Mouse (Mus musculus): Measurements from ENCODE around the gene 1700017D01Rik.
"Not testable (repeated sequence)": the region's sequence is repeated elsewhere in the genome, so short reads cannot be mapped to it uniquely, and the experiment has no call there.

The 1700017D01Rik gene

DNA sequence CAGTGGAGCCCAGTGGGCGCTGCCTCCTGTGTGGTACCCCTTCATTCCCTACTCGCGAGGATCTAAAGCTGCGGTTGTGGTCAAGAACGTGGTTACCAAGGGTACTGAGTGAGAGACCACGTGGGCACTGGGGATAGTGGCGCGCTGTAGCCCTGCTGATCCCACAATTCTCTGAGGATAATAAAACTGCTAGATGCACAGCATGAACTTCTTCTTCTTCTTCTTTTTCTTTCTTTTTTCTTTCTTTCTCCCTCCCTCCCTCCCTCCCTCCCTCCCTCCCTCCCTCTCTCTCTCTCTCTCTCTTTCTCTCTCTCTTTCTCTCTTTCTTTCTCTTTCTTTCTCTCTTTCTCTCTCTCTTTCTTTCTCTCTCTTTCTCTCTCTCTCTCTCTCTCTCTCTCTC lies at the start of gene 1700017D01Rik:
TSS of gene 1700017D01Rik (minus strand) at position 101 of the 400 bp plus-strand sequence.
- not testable (repeated sequence) for DNase-seq (ENCODE audit: low spot score)

DNA sequence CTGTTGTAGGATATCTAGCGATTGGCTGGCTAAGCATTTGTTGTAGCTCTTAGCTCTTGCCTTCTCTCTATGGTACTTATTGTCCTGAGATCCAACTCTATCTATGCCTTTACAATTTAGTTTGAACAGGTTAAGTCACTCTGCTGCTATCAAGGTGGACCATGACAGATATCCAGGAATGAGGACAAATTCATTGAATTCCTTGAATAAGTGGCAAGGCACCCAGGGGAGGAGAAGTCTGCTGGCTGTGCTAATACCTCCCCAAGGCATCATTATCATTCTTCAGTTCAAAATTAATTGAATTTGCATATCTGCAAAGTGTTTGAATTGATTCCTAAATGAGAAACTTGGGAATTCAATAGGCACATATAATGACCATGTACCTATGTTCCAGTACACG lies 46.8 kb upstream of the 1700017D01Rik start:
- DNase-seq (ENCODE audit: low spot score) = no peak

DNA sequence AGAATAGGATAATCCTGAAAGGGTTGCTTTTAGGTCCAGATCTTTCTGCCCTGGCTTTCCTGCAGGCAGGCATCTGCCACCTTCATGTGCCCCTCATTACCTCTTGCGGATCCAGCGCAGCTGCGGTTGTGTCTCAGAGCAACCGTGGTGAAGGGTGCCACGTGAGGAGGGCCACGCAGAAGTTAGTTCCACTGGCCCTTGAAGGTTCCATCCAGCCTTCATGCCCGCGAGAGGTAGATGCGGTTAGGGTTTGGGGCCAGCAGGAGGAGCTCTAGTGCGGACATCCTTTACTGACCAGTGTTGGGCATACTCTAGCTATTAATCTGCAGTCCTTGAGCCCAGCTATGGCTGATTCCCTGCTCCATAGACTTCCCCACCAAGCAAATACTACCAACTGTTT lies 34.5 kb upstream of the 1700017D01Rik start, which contains the start of gene 1700025F22Rik:
TSS of gene 1700025F22Rik (minus strand) at position 149 of the 400 bp plus-strand sequence.
- peak; percentile 2 for DNase-seq (ENCODE audit: low spot score)

DNA sequence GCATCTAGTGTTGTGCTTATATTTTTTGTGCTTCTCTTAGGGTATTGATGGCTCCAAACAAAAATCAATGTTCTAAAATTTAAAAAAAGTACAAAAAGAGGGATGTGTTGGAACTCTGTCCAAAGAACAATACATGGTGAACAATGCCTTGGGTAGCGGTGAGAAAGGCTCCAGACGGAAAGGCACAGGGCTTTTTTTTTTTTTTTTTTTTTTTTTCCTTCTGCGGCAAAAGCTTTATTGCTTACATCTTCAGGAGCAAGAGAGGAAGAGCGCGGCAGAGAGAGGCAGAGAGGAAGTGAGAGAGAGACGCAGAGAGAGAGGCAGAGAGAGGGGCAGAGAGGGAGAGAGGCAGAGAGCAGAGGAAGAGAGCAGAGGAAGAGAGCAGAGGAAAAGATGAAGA lies 27.2 kb upstream of the 1700017D01Rik start:
- not testable (repeated sequence) for DNase-seq (ENCODE audit: low spot score)

DNA sequence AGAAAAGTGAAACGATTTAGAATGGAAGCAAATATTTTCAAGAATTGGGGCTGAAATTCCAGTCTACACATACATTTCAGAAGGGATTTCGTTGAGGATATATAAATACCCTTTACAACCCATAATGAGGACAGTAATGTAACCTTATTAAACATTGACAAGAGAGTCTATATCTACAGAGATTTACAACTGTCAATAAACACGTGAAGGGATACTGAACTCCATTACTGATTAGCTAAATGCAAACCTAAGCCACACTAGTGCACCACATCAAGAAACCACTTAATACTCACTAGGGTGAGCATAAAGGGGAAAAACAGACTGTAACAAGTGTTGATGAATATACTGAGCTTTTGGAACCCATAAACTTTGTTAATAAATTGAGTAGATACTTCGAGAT lies 4.7 kb upstream of the 1700017D01Rik start:
- no peak for DNase-seq (ENCODE audit: low spot score)

DNA sequence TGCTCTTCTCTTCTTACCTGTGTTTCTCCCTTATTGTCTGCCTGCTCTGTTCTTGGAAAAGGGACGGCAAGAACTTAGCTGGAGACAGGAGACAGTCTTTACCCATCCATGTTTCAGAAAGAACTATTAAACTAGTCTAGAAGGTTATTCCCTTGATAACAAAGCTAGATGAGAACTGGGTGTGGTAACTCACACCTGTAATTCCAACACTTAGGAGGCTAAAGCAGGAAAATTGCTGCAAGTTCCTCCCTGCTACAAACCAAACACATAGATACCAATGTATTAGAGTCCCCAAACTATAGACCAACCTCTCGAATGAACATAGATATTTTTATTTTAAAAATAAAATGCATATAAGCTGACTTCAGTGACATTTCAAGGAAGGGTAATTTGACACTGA lies 4.2 kb upstream of the 1700017D01Rik start:
- DNase-seq (ENCODE audit: low spot score) = no peak

DNA sequence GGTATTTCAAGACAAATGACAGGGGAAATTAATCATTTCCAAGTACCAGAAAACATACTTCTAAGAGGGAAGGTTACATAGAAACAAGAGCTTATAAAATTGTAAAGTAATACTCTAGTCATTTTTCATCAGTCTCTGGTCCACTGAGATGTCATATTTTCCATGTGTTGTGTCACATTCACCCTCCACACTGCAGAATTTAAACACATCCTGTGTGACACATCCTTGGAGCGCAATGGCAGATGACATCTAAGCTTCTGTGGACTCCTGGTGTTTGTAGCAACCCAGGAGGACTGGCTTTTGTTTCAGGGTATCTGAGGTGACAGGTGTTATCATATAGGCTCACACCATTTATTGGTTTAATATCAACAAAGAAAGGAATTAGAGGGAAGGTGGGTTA lies 974 bp downstream of the 1700017D01Rik start:
- no peak for DNase-seq (ENCODE audit: low spot score)

DNA sequence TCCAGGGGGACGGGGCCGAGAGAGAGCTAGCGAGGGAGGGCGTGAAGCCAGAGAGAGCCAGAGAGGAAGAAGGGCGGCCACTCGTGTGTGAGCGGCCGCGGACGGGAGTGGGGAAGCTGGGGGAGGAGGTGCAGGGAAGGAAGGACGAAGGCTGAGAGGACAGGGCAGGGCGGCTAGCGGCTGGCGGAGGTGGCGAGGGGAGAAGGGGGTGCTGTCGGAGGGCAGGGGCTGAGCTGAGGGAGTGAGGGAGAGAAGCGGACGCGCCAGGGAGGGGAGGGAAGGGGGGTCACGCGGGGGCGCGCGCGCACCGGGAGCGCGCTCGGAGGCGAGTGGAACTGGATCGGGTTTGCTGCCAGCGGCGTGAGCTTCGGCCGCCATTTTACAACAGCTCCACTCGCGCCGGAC lies 9.7 kb downstream of the 1700017D01Rik start:
- DNase-seq (ENCODE audit: low spot score) = not testable (repeated sequence)

DNA sequence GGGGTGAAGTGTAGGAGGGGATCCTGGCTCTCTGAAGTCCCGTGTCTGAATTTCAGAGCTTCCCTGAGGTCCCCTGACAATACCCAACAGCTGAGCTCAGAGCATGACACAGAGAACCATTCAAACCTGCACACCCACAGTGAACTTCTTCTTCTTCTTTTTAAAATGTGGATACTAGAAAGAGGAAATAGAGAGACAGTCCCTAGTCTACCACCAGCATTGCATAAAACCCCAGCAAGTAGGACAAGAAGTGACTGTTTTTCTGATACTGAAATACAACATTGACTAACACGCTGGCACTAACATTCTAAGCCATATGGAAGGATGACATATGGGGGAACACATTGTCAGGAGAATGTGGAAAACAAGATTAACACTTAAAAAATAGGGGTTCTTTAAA lies 11.3 kb downstream of the 1700017D01Rik start:
- DNase-seq (ENCODE audit: low spot score) = no peak

DNA sequence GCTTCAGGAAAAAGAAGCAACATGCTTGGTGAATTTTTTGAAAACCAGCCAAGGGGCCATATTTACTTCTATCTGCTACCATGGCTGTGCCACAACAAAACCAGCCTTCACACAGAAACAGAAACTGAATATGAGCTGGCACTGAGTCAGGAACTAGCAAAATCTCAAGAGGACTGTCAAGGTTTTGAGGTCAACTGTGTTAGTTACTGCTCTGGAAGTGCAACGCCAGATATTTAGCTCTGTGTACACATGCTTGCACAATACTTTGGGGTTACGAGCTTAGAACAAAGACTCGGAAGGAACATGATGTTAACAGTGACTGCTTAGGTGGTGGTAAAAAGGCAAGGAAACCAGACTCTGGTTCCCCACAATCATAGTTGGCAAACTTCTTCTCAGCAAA lies 22.9 kb downstream of the 1700017D01Rik start:
- DNase-seq (ENCODE audit: low spot score) = no peak

DNA sequence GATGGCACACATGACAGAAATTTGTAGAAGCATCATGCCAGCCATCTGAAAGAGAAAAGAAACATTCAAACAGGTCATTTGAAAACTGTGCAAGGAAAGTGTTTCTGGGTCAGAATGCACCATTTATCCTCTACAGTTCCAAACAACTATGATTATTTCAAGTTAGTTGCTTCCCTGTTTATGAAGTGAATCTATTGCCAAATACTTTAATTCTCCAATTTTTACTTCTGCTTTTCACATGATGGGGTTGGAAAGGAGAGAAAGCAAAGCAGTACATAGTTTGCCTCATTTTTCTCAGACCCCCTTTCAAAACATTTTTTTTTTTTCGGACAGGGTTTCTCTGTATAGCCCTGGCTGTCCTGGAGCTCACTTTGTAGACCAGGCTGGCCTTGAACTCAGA lies 28.8 kb downstream of the 1700017D01Rik start:
- no peak for DNase-seq (ENCODE audit: low spot score)

DNA sequence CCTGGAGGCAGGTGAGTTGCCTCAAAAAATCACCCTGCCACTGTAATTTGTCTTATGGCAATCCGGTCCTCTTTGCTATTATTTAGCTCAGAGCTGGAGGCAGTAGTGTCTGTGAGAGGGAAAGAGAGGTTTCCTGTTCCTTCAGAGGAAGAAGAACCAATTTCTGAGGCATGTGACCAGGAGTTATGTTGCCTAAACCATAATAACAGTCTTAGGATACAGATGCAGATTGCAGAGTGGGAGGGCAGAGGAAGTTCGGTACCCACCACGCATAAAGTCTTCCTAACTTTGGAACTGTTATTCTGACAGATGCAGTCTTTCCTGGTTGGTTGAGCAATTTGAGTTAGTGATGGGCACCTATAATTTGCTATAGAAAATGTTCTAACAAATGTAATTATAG lies 32.3 kb downstream of the 1700017D01Rik start:
- DNase-seq (ENCODE audit: low spot score) = no peak

DNA sequence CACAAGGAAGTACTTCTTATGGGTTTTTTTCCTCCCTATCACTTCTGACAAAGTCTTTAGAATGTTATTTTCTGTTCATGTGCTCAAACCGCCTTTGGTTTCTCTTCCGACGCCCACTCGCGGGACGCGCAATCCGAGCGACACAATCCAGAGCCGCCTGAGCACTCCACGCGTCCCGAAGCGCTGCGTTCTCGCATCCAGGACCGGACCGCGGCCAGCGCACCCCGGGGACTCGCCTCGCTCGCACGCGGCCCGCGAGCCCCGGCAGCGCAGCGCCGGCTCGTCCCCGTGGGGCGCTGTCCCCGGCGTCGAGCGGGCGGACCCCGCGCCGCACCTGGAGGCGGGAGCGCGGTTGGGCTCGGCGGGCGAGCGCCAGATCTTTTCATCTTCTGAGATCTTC lies 38.5 kb downstream of the 1700017D01Rik start:
- peak; percentile 4 for DNase-seq (ENCODE audit: low spot score)

DNA sequence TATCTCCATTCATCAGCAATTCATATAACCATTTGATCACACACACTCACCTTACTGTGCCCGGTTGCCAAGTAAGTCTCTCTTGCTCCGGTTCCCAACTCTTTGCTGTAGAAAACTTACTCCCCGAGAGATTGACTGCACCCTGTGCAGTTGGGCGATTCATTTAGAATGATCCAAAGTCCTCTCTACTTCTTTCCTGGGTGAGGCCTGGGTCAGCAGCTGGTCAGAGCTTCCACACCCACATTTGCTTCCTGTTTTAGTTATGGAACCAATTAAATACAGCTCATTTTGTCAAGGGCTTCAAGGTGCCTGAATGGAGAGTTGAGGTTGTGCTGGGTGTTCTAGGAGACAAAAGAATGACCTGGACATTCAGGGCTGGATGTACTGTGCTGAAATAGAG lies 49.7 kb downstream of the 1700017D01Rik start, which contains the start of gene Ms4a8a:
TSS of gene Ms4a8a (minus strand) at position 169 of the 400 bp plus-strand sequence.
- no peak for DNase-seq (ENCODE audit: low spot score)

DNA sequence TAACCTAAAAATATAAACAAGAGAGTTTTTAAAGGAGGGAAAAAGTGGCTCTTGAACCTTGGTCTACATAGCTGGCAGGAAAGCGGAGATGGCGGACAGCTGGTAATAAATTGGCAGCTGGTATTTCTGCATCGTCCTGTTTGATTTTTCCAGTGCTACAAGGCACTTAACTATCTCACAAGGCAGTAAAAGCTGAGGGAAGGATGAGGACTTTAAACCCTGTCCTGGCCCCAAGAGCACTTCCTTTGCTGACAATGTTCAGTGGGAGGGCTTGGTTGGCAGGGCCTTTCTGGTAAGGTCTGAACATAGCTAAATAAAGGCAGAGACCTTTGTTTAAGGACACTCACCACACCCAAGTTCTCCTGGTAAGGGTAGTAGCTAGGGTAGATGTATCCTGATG lies 60.3 kb downstream of the 1700017D01Rik start:
- DNase-seq (ENCODE audit: low spot score) = no peak

DNA sequence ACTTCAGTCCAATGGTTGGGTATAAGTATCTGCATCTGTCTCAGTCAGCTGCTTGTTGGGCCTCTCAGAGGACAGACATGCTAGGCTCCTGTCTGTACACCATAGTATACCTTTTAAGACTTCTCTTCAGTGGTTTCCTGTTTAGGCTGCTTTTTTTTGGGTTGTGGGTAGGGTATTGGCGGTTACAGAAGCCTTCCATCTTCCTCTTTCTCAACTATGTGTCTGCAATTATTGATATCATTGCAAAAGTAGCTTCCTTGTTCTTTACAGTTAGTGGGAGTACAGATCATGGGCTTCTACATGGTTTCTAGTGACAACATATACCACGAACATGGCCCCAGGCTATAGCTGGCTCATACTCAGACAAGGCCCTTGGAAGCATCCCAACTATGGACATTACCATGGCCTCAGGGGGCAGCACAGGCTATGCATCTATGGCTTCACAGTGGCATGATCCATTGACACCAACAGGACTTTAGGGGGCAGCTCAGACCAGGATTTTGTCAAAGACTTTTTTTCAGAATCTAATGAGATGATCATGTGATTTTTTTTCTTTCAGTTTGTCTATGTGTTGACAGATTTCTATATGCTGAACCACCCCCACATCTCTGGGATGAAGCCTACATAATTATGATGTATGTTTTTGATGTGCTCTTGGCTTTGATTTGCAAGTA lies 65.3 kb downstream of the 1700017D01Rik start:
- no peak for DNase-seq (ENCODE audit: low spot score)

DNA sequence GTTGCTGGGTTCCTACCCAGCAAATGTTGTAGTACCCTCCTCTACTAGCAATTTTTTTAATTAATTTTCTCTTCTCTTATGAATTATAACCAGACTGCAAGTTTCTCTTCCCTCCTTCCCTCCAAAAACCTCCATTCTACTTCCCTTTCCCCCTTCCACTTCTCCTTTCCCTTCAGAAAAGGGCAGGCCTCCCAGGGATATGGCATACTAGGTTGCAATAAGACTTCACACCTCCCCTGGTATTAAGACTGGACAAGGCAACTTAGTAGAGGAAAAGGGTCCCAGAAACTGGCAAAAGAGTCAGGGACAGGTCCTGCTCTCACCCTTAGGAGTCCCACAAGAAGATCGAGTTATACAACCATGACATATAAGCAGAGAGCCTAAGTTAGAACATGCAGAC lies 69.8 kb downstream of the 1700017D01Rik start:
- no peak for DNase-seq (ENCODE audit: low spot score)

DNA sequence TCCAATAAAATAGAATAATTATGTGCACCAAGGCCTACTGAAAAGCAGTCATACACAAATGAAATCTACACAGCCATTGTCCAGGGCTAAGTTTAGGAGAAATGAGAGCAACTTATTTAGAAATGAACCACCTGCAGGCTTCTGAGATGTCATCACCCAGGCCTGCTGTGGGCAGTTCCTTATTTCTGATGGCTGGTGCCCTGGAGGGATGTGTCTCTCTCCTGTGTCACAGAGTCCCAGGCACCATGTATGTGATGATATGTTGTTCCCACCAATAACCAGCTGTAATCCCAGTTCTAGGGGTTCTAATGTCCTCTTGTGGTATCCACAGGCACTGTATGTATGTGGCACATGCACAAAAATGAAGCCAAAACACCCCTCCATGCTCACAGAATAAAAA lies 70.7 kb downstream of the 1700017D01Rik start:
- DNase-seq (ENCODE audit: low spot score) = no peak

DNA sequence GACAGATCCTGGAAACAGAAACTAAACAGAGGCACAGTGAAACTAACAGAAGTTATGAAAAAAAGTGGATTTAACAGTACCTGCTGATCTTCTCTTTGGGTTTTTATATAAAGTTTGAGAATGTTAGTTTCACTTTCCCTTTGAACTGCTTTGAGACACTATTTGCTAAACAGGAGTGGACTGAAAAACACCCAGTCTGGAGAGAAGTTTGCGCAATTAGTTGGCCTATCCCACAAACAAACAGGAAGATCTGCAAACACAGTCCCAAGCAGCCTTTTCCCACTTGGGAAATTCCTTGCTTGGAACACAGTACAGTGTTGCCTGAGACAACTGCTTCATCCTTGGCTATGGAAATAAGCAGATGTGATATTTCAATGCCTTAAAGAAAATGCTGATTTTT lies 75.0 kb downstream of the 1700017D01Rik start:
- not testable (repeated sequence) for DNase-seq (ENCODE audit: low spot score)

DNA sequence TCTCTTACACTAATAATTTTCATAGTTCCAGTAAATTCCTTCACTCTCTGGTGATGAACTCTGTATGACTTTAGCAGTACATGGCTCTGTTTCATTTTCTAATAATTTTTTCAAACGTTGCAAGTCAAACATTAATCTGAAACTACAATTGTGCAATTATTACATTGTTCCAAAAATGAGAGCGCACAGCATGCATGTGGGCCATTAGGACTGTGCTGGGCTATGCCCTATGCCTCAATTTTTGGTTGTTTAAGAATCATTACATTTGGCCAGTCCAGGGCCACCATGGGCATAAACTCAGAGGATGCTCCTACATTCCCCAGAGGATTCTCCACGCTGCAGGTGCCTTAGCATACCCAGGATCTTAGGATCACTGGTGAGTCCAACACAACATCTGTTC lies 77.4 kb downstream of the 1700017D01Rik start:
- no peak for DNase-seq (ENCODE audit: low spot score)

DNA sequence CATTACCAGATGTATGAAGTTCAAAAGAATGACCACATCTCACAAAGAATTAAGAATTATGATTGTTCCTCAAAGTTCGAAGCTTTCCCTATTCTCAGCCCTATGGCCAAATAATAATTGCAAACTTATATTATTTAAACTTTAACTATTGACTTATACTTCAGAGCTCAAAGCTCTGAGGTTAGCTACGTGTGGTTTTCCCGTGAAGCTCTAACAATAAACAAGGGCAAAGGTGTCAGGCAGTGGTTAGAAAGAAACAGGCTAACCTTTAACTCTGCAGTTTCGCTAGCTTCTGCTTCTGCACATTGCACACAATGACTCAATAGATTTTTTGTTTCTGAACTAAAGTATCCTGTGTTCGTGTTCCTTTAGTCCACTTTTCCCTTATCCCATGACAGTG lies 77.8 kb downstream of the 1700017D01Rik start:
- no peak for DNase-seq (ENCODE audit: low spot score)

DNA sequence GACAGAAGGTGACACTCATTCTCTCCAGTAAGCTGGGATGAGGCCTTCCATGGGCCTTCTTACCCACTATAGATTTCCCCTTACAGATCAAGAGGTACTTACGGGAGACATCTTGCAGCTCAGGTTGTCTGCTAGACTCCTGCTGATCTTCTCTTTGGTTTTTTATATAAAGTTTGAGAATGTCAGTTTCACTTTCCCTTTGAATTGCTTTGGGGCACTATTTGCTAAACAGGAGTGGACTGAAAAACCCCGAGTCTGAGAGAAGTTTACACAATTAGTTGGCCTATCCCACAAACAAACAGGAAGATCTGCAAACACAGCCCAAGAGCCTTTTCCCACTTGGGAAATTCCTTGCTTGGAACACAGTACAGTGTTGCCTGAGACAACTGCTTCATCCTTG lies 80.4 kb downstream of the 1700017D01Rik start:
- DNase-seq (ENCODE audit: low spot score) = no peak

DNA sequence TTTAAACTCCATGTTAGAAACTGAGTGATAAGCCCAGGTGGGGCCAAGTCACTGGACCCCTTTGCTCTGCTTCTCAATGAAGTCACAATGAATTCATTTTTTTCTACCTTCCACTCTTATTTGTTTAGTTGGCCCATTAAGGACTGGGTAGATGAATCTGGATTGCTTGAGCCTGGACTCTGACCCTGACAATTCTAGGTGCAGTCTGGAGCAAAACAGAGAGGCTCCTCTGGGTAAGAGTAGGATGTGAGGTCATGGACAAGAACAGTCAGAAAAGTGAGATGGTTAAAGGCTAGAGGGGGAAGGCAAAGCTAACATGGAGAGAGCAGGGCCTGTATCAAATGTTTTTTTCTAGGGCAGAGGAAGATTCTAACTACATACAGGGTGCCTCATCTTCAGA lies 81.2 kb downstream of the 1700017D01Rik start:
- DNase-seq (ENCODE audit: low spot score) = no peak

DNA sequence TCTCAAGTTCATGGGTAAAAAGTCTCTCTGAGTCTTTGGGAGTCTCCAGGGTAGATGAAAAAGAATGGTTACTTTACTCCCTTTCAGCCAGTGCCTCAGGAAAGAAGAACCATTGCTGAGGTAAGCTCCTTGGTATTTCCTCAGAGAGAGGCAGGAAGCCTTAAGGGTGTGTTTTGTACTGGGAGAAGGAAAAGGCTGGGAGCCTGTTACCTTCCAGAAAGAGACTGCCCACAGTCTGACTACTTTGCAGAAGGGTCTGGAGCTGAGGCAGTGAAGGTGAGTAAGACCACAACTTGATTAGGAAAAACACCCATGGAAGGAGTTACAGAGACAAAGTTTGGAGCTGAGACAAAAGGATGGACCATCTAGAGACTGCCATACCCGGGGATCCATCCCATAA lies 82.2 kb downstream of the 1700017D01Rik start:
- no peak for DNase-seq (ENCODE audit: low spot score)
